Mouse (Mus musculus) hindbrain, postnatal 0 days (tissue): ENCODE measurements around the gene Chrnb4. TPM values are rescaled to one million over a fixed set of nuclear protein-coding genes. Genes with fewer than 3 reads are reported as not detected.

Experiments used
- ATAC-seq: fragments of 200-750 bp; cut with Nextera tagmentation; 2 replicates; pipeline ENCODE4 v1.8.0; 2017; ENCODE audit warnings: mild to moderate bottlenecking, moderate TSS enrichment, moderate library complexity
- DNase-seq: peaks from one replicate; pipeline ENCODE4 v3.0.0-alpha.2; 2015; ENCODE audit warnings: low spot score
- H3K27ac ChIP-seq: fragments of 300-500 bp; sonication (generic); 2 replicates; pipeline ENCODE4 v1.5.1; 2014; ENCODE audit warnings: mild to moderate bottlenecking
- H3K27me3 ChIP-seq: fragments of 300-500 bp; sonication (generic); 2 replicates; pipeline ENCODE4 v1.6.1; 2014; ENCODE audit warnings: low read length, mixed read lengths; ENCODE audit not compliant: insufficient read depth
- H3K36me3 ChIP-seq: fragments of 300-500 bp; sonication (generic); 2 replicates; pipeline ENCODE4 v1.6.1; 2014; ENCODE audit warnings: low read length, mixed read lengths; ENCODE audit not compliant: insufficient read depth
- H3K4me1 ChIP-seq: fragments of 300-500 bp; sonication (generic); 2 replicates; pipeline ENCODE4 v1.6.1; 2014; ENCODE audit warnings: antibody characterized with exemption, low read length, mixed read lengths; ENCODE audit not compliant: insufficient read depth
- H3K4me2 ChIP-seq: fragments of 300-500 bp; sonication (generic); 2 replicates; pipeline ENCODE4 v1.6.1; 2014; ENCODE audit warnings: low read depth, mild to moderate bottlenecking, low read length, moderate library complexity, mixed read lengths
- H3K4me3 ChIP-seq: fragments of 300-500 bp; sonication (generic); 2 replicates; pipeline ENCODE4 v1.5.1; 2014; ENCODE audit warnings: low read length
- H3K9ac ChIP-seq: fragments of 300-500 bp; sonication (generic); replicated peaks from 2 replicates; pipeline ENCODE4 v1.6.1; 2014; ENCODE audit warnings: mild to moderate bottlenecking, low read length, moderate library complexity, mixed read lengths
- H3K9me3 ChIP-seq: fragments of 300-500 bp; sonication (generic); 2 replicates; pipeline ENCODE4 v1.6.1; 2016; ENCODE audit warnings: low read length, mixed read lengths
- CTCF ChIP-seq: IDR thresholded peaks from 2 replicates; pipeline ENCODE4 v1.5.1; 2016; ENCODE audit warnings: antibody characterized with exemption, control low read depth, low read depth
- WGBS: fragments of 180-500 bp; shearing (Covaris S2); extraction: QIAGEN DNeasy Blood & Tissue Kit; methylation state at CpG from one replicate; pipeline ENCODE4 v1.1.7; 2014; 5-methylcytosine and 5-hydroxymethylcytosine counted together
- polyA plus RNA-seq: library from polyadenylated mRNA; unstranded; fragments of >200 nt; fragmentation: Nextera tagmentation; extraction: Ambion mirVana; gene quantifications from 2 replicates; pipeline ENCODE4 v1.2.1, GENCODE M21; 2015
- total RNA-seq: library from RNA; depleted of rRNA; stranded (reverse); fragments of >200 nt; gene quantifications from 2 replicates; pipeline ENCODE4 v1.2.3, GENCODE M21; 2014; rRNA removed

Chrnb4 gene
- total and polyA plus RNA-seq, 2 experiments from 2014 or later = 2.4 to 2.6 TPM

DNA sequence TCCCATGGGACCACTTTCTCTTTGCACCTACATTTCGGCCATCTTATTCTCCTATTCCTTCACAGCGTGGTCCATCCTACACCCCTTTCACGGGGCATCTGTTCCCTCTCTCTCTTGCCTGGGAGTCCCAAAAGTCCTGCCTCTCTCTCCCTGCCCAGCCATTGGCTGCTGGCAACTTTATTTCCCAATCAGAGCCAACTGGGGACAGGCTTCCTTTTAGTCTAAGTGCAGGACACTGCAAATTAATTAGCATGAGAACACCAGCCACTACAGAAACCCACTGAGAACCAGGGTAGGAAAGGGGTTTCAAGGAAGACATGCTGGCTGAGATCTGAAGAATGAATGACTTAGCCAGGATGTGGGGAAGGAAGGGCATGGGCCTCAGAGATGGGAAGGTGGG lies 54.2 kb downstream of the Chrnb4 start:
- WGBS = 41% methylated on average over 3 of the region's 3 CpGs
- no peak overlapping the region for H3K4me2 ChIP-seq
- no peak overlapping the region for H3K9ac ChIP-seq

DNA sequence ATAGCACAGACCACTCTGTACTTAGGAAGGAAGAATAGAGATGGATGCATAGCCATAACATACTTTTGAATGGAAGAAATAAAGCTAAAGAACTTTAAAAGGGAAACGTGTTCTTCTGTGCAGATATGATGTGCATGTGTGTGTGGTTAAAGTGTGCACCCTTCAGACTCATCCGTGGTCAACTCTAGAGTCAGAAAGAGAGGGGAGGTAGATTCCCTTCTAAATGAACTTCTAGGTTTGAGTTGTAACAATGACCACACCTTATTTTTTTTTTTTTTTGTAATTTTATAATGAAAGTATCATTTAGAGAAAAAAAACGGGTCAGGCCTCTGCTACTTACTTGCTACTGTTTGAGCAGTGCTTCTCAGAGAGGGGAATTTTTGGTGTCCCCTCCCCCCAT lies 58.2 kb downstream of the Chrnb4 start:
- Histone ChIP-seq H3K4me2 (no peak overlapping the region), H3K27me3 (no peaks in the 10 kb centered on the region), H3K9me3 (no peaks in the 10 kb centered on the region), H3K9ac (no peak overlapping the region), H3K4me1 (no peaks in the 10 kb centered on the region), H3K4me3 (no peak overlapping the region), H3K36me3 (no peaks in the 10 kb centered on the region), H3K27ac (no peak overlapping the region)
- TF ChIP-seq CTCF = no peak
- 77% methylated on average over 3 of the region's 3 CpGs for WGBS
- DNase-seq (no peak), ATAC-seq (no peak)

More for the DNA sequence above, 54.2 kb downstream of the Chrnb4 start:
- H3K36me3 ChIP-seq = no peaks in the 10 kb centered on the region
- no peak for ATAC-seq
- H3K27me3 ChIP-seq = no peaks in the 10 kb centered on the region
- DNase-seq = no peak
- no peak overlapping the region for H3K4me3 ChIP-seq
- H3K9me3 ChIP-seq = no peaks in the 10 kb centered on the region
- H3K27ac ChIP-seq = no peak overlapping the region
- no peak for TF ChIP-seq CTCF
- no peaks in the 10 kb centered on the region for H3K4me1 ChIP-seq

DNA sequence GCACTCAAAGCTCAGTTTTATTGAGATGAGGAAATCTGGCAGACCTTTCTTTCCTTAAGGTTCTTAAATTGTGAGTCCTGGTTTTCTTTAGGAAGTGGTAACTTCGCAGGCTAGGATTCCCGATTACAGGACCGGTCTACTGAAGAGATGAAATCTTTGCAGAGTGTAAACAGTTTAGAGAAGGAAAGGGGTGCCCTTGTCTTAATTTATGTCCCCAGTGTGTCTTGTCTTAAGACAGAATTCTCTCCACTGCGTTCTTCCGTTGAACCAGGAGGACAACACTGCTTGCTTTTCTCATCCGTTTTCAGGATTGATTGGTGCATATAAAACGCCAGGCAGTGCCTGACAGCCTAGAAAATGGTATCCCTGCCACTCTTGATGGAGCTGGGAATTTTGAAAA lies 66.2 kb downstream of the Chrnb4 start:
- H3K4me2 ChIP-seq = peak overlapping the region; percentile 88
- H3K36me3 ChIP-seq = no peaks in the 10 kb centered on the region
- no peak overlapping the region for H3K27ac ChIP-seq
- no peaks in the 10 kb centered on the region for H3K4me1 ChIP-seq
- WGBS = 11% methylated on average over 7 of the region's 7 CpGs
- no peaks in the 10 kb centered on the region for H3K9me3 ChIP-seq
- no peak for ATAC-seq
- no peak for TF ChIP-seq CTCF
- DNase-seq = no peak
- 0 out of 2 replicates have a peak overlapping the region, but pooled peaks have one; percentile 61 for H3K9ac ChIP-seq
- no peaks in the 10 kb centered on the region; the same call in 1 of the 2 replicates for H3K27me3 ChIP-seq
- peak overlapping the region; percentile 61 for H3K4me3 ChIP-seq

DNA sequence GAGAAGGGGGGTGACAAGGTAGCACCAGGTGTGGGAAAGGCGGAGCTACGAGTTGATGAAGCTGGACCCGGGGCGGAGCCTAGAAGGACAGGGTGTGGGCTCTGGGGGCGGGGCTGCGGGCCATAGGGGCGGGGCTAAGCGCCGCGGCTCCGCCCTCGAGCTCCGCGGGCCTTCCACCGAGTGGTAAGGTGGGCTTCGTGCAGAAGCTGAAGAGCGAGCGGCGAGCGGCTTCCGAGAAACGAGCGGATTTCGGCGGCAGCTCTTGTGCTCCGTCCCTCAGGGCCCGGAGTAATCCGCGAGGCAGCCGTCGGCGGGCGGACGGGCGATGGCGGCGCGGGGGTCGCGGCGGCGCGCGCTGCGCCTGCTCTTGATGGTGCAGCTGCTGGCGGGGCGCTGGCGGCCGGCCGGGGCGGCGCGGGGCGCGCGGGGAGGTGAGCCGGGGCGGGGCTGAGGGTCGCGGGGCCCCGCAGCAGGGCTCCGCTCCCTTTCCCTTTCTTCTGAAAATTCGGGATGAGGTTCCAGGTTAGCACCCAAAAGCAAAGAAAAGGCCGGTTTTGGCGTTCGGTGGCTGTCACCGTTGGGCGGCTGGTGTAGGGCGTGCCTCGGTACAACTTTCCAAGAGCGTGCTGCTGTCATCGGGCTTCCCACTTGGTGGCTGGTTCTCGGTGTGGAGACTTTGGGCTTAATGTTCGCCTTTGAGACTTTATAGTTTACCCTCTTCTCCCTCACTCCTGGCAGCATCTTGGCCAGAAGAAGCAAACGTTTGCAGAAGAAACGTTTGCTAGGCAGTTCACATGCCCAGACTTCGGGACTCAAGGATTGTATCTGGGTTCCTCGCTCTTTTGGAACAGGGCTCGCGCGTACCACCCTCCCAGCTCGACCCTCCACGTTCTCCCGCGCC lies 67.0 kb downstream of the Chrnb4 start:
- Histone ChIP-seq H3K4me1 (no peaks in the 10 kb centered on the region), H3K4me3 (peak overlapping the region; percentile 61), H3K36me3 (no peaks in the 10 kb centered on the region), H3K27me3 (no peaks in the 10 kb centered on the region; the same call in 1 of the 2 replicates), H3K4me2 (peak overlapping the region; percentile 88), H3K27ac (no peak overlapping the region), H3K9ac (peak overlapping the region; percentile 61), H3K9me3 (no peaks in the 10 kb centered on the region)
- under 1% methylated on average over 82 of the region's 85 CpGs for WGBS
- ATAC-seq (peak; percentile 87), DNase-seq (peak; percentile 63)
- TF ChIP-seq CTCF = no peak

DNA sequence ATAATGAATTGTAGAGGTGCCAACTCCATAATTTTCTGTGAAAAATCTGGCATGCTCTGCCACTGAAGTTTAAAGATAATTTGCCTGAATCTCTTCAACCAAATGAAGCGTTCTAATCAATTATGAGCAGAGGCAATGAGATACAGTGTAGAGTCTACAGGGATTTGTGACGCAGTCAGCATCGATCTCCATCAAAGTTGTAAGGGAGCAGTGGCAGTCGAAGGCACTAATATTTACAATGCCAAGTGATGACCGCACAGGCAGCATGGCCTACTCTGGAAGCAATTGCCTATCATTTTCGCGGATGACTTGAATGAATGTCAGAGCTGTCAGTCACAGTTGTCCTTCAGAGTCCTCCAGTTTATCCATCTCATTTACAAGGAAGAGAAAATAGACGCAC lies 67.9 kb downstream of the Chrnb4 start, which contains the start of gene Chrna5:
Gene Chrna5 (plus strand): TSS at position 207 of the 400 bp plus-strand sequence.
- no peaks in the 10 kb centered on the region for H3K9me3 ChIP-seq
- TF ChIP-seq CTCF = no peak
- no peak within 1 kb of the TSS for H3K27ac ChIP-seq
- peak within 1 kb of the TSS; percentile 61 for H3K9ac ChIP-seq
- DNase-seq (peak; percentile 48), ATAC-seq (0 out of 2 replicates have a peak, but pooled peaks have one; percentile 44)
- H3K36me3 ChIP-seq = no peaks in the 10 kb centered on the region
- peak within 1 kb of the TSS; percentile 88 for H3K4me2 ChIP-seq
- H3K4me3 ChIP-seq = peak within 1 kb of the TSS; percentile 61
- H3K4me1 ChIP-seq = no peaks in the 10 kb centered on the region
- 34% methylated on average over 8 of the region's 8 CpGs for WGBS
- no peaks in the 10 kb centered on the region; the same call in 1 of the 2 replicates for H3K27me3 ChIP-seq

Other genes starting within 250 kb of the Chrnb4 start
- 31.4 and 34.2 TPM in 2 replicates for gene Ireb2, start 185.0 kb downstream of the Chrnb4 start, total RNA-seq
- gene Ireb2, start 185.0 kb downstream of the Chrnb4 start, polyA plus RNA-seq = 18.4 and 18.6 TPM in 2 replicates
- gene Hykk, start 131.5 kb downstream of the Chrnb4 start, total RNA-seq = 2.0 and 2.7 TPM in 2 replicates
- 1.6 and 2.1 TPM in 2 replicates for gene Hykk, start 131.5 kb downstream of the Chrnb4 start, polyA plus RNA-seq
- gene Psma4, start 98.0 kb downstream of the Chrnb4 start, total RNA-seq = 164 and 174 TPM in 2 replicates
- 249 and 261 TPM in 2 replicates for gene Psma4, start 98.0 kb downstream of the Chrnb4 start, polyA plus RNA-seq
- gene AY074887, start 97.8 kb downstream of the Chrnb4 start, total RNA-seq = not detected in 2 replicates
- gene AY074887, start 97.8 kb downstream of the Chrnb4 start, polyA plus RNA-seq = 0.73 and 0.98 TPM in 2 replicates
- gene Chrna5, start 67.9 kb downstream of the Chrnb4 start, total RNA-seq = 3.6 and 4.8 TPM in 2 replicates
- 2.4 and 2.8 TPM in 2 replicates for gene Chrna5, start 67.9 kb downstream of the Chrnb4 start, polyA plus RNA-seq
- gene Chrna3, start 22.2 kb downstream of the Chrnb4 start, total RNA-seq = 5.6 and 7.5 TPM in 2 replicates
- 14.6 and 15.8 TPM in 2 replicates for gene Chrna3, start 22.2 kb downstream of the Chrnb4 start, polyA plus RNA-seq
- 23.5 and 24.7 TPM in 2 replicates for gene Ube2q2, start 100.1 kb upstream of the Chrnb4 start, total RNA-seq
- 33.0 and 35.5 TPM in 2 replicates for gene Ube2q2, start 100.1 kb upstream of the Chrnb4 start, polyA plus RNA-seq
- gene Fbxo22, start 160.1 kb upstream of the Chrnb4 start, total RNA-seq = 55.2 and 58.3 TPM in 2 replicates
- 69.5 and 70.0 TPM in 2 replicates for gene Fbxo22, start 160.1 kb upstream of the Chrnb4 start, polyA plus RNA-seq